Mouse (Mus musculus) WW6 (cell line): Measurements from ENCODE around the gene Osbpl8.

Experiments used
- DNase-seq: peaks from one replicate; pipeline ENCODE4 v3.0.0-alpha.2; 2013; ENCODE audit warnings: low read depth, low spot score

Osbpl8 gene

DNA sequence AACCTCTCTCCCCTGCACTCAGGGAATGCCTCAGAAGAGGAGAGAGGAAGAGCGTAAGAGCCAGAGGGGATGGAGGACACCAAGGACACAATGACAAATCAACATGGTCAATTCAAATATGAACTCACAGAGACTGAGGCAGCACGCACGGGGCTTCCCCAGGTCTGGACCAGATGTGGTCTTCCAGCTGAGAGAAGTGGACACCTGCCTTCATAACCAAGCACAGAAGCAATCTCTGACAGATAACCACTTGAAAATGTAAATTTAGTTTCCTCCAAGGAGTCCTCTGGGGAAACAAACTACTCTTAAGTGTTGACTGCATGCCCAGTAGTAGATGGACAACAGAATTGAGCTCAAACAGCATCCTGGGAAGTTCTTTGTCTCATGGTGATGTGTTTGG is 9.5 kb upstream of the Osbpl8 start:
- DNase-seq, result no peak

DNA sequence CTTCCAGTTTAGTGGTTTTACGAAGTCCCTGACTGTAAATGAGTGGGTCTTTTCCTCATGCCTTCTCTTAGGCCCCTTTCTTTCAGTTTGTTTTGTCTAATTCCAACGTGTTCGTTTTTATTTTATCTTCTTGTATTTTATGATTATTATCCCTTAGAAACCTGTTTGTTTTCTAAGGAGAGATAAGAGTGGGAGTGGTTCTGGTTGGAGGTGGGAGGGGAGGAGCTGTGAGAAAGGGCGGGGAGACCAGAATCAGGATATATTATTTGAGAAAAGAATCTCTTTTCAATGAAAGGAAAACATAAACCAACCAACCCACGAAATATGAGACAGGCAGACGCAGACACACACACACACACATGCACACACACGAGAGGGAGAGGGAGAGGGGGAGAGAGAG is 9.0 kb upstream of the Osbpl8 start:
- no peak for DNase-seq

DNA sequence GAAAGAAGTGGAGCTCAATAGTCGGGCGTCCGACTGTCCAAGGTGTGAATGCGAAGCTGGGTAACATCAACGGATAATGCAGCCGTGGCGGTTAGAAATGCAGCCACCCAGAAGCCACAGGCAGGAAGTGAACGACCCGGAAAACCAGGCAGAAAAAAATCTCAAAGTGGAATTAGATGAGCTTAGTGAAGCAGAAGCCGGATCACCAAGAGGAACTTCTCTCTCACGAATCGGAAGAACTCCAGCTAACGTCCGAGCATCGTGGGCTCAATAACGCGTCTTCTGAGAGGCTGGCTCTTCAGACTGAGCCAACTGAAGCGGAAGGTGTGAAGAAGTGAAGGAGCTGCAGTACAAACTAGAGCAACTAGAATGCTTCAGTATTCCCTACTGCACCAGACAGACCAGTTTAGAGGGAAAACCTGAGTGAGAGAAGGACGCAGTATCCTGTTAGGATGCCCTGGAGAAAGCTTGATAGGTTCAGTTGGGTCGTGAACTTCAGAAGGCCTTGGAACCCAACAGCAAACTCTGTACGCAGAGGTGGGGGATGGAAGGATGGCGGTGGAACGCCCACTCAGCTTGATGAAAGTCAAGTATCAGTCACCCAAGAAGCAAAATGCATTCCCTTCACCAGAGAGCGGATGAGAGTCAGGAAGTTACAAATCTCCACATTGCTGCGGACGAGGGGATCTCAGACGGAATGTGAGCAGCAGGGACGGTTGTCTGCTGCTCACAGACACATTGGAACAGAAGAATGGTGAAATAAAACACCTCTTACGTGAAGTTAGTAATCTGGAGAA is 8.0 kb upstream of the Osbpl8 start:
- DNase-seq, result no peak

DNA sequence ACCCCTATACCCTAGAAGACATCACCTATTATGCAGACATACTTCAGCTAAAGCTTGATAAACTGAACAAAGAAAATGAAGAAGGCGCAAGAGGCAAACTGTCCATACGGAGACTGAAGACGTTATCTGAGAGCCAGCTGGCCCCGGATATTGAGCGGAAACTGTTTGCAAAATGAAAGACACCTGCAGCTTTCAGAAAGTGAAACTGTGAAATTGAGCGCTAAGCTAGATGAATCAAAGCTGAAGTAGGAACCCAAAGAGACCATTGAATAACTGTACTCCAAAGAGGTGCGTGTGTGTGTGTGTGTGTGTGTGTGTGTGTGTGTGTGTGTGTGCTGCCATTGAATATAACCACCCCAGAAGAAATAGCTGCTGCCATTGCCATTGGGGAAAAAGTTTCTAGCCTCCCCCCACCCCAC is 7.3 kb upstream of the Osbpl8 start:
- DNase-seq, result no peak

DNA sequence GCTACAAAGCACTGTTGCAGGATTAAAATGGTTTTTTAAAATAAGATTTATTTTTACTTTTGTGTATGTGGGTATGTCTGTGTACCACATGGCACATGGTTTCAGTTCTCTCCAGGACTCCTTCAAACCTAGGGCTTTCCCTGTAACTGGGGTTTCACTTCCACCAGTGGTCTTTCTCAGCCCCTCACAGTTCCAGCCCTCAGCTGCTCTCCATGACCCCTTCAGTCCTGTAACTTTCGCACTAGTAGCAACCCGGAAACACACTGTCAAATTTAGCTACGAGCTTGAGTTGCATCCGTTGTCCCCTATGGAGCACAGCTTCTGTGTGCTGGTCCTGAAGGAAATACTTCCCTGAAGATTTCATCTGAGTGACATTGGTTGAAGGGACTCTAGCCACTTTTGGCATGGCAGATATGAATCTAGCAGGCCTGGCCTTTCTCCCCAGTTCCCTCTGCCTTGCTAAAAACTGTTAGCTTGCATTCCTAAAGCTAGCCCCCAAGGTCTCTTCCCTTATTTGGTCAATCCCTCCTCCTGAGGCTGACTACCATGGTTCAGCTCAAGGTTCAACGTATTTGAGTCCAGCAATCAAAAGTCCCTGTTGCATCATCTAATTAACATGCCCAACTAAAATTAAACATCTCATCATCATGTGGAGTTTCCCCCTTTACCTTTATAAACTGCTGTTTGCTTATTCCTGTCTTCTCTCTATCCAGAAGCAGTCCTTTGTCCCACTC is 4.6 kb upstream of the Osbpl8 start:
- DNase-seq, result no peak

DNA sequence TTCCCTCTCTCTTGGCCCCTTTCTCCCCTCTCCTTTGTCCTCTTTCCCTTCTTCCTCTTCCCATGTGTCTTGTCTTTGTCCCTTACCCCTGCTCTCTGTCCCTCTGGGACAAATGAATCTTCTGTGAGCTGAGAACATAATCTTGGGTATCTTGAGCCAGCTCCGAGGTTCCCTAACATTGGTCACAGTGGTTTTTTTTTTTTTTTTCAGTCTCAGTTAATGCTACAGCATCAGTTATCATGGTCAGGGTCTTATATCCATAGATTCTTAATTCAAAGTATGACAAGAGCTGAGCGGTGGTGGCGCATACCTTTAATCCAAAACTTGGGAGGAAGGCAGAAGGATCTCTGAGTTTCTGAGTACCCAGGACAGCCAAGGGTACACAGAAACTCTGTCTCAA is 4.0 kb upstream of the Osbpl8 start:
- DNase-seq, result no peak

DNA sequence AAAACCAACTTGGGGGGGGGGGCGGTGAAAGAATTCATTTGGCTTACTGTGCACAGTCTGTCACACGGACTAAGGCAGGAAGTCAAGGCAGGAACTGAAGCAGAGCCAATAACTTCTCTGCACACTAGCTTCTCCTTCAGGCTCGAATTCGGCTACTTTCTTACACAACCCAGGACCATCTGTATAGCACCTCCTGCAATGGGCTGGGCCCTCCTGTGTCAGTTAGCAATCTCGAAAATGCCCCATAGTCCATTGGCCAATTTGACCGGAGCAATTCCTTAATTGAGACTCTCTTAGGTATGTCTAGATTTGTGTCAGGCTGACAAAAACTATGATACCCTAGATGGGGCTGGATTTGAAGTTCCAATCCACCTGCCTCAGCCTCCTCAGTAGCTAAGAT is 3.2 kb upstream of the Osbpl8 start:
- no peak for DNase-seq

DNA sequence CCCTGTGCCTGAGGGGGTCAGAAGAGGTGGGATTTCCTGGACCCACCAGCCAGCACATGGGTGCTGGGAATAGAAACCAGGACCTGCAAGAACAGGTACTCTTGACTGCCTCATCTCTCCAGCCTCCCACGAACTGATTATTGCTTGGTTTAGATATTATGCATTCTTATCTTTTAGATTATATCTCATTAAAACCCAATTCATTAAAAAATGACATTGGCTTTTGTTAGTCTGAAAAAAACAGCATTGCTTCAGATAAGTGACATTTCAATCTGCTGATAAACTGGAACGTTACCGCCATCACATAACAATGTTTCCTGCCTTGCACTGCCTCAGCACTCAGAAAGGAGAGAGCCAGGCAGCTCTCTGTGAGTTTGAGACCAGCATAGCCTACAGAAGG is 1.5 kb upstream of the Osbpl8 start:
- DNase-seq, result no peak

DNA sequence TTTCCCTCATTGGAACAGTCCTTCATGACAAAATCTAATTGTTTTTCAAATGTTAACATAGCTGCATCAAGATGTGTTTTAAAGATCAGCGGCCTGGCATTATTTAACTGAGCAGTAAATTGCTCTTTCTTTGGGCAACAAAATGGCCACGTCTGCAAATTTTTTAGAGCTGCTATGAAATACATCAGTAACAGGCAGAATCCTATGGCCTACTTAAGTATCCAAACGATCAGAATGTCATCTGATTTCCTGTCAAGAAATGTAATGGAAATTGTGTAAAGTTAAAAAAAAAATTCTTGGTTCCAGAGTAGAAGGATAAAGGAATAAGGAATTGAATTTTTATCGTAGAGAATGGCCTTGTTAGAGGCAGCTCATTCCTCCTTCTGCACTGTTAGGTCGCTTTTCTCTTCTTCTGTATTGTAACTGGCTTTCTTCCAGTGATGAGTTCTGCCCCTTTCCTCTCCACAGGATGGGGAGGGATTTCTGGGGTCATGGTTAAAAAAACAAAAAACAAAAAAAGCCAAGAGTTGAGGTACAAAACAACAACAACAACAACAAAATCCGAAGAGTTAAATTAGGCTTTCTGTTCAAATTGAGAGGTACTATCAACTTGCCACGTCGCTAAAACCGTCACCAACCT is 831 bp upstream of the Osbpl8 start:
- no peak for DNase-seq

DNA sequence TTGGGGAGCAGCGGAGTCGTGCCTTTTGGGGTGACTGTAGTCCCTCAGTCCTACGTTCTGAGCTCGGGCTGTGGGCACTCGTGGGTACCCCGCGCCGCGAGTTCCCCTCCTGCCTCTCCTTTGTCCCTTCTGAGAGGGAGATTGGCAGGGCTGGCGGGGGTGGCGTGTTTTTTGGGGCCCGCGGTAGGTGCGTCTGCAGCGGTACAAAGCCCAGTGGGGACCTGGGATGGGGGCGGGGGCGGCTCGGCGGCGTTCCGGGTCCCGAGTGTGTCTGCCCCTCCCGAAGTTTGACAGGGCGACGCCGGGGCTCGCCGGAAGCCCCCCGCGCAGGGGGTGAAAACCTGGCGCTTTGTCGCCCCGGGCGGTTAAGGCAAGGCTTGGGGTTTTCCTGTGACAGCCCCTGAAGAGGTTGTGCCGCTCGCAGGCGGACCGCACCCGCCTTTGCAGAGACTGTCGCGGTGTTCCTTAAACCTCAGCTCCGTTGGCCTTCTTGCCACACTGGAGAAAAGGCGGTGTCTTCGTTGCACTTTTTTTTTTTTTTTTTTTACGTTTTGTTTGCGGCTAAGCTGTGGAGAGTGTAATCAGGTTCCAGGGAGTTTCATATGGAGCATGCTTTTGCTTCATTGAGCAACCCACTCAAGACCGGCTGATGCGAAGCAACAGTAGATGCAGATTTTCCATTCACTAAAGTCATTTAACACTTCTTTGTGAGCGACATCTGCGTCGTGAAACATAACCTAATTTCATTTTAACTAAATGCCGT is 848 bp downstream of the Osbpl8 start:
- DNase-seq, result no peak

DNA sequence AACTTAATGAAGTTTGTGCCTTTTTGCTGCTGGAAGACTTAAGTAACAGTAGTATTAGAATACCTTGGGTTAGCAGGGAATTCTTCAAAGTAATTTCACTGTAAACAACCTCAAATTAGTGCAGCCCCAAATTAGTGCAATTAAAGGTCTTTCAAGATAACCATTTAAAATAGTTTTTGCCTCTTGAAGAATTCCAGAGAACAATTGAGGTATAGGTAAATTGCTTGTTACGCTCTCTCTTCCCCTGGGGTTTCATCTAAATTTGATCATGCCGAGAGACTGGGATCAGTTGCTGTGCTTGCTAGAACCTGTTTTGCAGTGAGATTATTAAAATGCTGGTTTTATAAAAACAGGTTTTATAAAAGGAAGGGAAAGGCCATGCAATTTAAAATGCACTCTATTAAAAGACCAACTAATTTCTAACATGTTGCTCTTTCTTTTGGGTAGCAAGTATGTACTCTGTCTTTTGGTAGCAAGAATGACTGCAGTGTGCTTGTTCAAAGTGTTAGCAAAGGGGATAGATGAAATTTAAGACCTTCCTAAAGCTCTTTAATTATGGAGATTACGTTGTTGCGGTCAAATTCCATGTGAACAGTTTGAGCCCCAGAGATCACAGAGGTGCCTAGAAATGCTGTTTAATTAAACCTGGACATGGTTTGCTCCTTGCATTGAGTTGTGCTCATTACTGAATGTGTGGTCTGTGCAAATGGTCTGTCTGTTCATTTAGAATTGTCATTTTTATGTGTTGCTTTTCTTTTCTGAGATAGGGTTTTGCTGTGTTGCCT is 1.7 kb downstream of the Osbpl8 start:
- DNase-seq, result no peak

DNA sequence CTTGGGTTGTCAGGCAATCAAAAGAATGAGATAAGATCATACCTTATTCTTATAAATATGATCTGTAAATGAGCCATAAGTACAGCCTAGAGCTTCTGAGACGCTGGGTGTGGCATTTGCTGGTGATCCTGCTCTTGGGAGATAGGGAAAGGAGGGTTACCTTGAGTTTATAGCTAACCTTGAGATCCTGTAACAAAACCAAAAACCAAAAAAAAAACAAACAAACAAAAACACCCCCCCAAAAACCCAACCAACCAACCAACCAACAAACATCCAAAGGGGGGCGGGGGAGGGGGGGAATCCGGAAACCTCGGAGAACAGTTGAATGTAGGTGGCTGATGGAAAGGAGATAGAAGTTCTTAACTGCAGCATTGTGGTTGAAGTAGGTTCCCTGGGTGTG is 2.9 kb downstream of the Osbpl8 start:
- no peak for DNase-seq

DNA sequence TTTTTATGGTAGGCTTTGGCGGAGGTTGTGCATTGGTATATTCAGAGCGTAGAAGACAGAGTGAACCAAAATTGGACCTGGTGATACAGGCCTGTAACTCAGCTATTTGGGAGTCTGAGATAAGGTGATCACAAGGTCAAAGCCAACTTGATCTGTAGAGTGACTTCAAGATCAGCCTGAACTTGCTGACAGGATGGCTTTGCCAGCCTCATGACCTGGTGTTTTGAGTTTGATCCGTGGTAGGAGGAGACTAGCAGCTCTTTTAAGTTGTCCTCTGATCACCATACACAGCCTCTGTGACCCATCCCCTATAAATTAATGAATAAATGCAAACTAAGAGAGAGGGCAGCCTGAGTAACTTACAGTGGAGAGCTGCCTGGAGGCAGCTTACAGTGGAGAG is 3.8 kb downstream of the Osbpl8 start:
- no peak for DNase-seq

DNA sequence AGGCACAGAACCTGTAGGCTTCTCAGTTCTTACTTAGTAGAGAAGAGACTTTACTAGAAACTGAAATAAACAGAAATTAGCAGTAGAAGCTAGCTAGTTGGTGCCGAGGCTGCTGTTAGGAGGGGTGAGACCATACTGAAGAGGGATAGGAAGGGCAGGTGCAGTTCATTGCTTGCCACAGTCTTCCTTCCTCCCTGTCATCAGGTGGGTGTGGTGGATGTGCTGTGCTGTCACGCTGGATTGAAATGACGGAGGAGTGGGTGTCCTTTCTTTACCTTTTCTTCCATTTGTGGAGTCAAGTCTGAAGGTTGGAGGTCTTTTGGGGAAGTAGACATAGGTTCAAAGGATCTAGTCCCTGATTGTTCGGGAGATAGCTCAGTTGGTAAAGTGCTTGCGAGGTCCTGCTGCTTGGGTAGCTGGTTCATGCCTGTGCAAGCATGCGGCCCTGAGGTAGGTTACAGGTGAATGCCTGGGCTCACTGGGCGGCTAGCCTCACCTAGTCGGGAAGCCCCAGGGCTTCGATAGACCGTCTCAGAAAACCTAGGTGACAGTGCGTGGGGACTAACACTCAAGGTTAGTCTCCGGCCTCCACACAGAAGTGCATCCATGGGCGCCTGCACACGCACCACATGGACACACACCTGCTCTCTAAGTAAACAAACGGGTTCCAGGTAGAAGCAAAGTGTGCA is 6.8 kb downstream of the Osbpl8 start:
- no peak for DNase-seq

DNA sequence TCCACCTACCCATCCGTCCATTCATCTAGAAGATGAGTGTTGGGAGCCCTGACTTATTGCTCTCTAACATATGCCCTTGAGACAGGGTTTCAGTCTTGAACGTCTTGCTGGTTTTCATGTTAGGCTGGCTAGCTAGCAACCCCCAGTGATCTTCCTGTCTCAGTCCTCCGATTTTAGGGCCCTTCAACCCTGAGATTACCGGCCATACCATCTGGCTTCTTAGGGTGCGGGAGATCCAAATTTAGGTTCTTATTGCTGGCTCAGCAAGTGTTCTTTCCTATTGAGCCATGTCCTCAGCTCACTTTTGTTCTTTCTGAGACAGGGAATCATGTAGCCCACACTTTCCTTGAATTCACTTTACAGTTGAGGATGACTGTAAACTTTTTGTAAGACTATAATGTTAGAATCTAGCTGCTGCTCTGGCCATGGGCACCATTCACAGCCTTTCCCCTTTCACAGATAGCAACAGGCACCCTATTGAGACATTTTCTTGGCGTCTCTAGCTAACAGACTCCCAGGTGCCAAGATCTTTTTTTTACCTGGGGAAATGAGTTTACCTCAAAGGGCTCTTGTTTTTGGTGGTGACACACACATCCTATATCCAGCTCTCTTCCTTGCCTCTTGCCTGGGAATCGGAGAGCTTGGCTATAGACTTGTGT is 9.2 kb downstream of the Osbpl8 start:
- no peak for DNase-seq

DNA sequence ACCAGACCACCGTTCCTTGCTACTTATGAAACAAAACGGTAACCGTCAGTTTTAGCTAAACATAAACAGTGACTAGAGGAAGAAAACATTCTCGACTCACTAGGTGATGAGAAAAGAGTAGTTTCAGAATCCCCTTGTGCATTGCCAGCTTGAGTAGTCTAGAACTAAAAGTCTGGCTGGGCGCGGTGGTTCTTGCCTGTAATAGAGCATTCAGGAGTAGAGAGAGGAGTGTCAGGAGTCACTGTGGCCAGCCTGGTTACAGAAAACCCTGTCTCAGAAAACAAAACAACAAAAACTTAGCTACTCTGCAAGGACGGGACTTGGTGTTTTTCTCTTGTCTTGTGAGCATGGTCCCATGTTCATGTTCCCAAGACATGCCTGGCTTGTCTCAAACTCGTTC is 12.8 kb downstream of the Osbpl8 start:
- no peak for DNase-seq

DNA sequence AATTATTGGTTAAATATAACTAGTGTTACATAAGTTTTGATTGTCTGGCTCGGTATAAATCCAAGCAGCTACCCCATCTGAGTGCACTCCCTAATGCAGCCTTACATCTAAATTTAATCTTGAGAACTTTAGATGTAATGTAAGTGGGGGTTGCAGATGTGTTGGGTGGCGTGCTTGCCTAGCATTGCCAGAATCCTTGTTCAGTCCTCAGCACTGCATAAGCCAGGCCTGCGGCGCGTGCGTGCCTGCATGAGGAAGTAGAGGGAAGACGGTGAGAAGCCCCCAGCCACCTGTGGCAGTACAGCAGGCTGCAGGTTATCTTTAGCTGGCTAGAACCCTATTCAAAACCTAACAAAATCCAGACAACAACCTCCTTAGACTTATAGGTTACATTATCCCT is 13.5 kb downstream of the Osbpl8 start:
- DNase-seq, result no peak

DNA sequence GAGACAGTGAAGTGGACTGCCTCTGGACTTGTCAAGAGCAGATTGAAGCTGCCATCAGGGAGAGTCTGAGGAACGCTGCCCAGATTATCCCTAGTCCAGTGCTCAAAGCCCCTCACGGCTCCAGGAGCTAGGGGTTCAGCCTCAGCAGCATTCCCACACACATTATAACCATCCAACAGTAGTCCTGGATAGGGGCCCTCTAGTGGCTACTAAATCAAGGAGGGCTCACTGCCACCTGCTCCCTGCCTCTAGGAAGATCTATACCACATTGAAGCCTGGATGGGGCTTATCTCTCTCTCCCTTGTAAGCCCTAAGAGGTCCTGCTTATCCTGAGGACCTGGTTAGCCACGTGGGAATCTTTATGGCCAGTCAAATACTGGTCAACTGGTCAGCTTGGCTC is 16.1 kb downstream of the Osbpl8 start:
- no peak for DNase-seq

DNA sequence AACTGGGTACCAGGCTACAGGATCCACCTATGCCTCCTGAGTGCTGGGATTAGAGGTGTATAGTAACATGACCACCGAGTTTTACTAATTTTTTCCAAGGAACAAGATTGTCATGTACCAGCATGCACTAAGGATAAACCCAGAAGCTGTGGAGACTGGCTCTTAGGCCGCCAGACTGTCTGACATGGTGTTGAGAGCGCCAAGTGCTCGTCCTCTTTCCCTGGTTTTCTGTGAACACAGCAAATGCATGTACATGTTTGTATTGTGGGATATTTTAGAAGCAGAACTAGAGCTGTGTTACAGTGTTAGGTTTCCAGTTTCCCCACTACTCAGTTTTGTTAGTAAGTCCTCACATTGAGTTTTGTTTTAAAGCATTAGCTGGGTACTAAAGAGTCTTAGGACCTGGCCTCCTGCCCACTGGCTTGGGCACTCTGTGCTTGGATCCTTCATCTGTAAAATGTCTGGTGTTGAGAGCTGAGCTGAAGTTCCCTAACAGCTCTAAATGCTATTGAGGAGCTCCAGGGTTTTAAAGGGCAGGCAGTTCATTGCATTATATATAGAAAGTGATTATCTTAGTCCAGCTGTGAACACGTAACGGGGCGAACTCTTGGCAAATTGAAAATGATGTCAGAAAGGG is 19.2 kb downstream of the Osbpl8 start:
- DNase-seq, result no peak
